Mouse (Mus musculus) liver, embryonic 11.5 days (tissue): ENCODE measurements around the gene Smad3. TPM values are rescaled to one million over a fixed set of nuclear protein-coding genes. Genes with fewer than 3 reads are reported as not detected.

ENCODE experiments used
- ATAC-seq: fragments of 200-750 bp; cut with Nextera tagmentation; replicated peaks from 2 replicates; pipeline ENCODE4 v1.8.0; 2017; ENCODE audit warnings: moderate number of reproducible peaks, mild to moderate bottlenecking, moderate TSS enrichment, moderate library complexity; ENCODE audit not compliant: low FRiP score
- DNase-seq: peaks from one replicate; pipeline ENCODE4 v3.0.0-alpha.2; 2017; ENCODE audit warnings: low spot score
- H3K27ac ChIP-seq: fragments of 300-500 bp; sonication (generic); 2 replicates; pipeline ENCODE4 v1.5.1; 2014; ENCODE audit warnings: mild to moderate bottlenecking, low read depth, low read length, control low read depth
- H3K27me3 ChIP-seq: fragments of 300-500 bp; sonication (generic); replicated peaks from 2 replicates; pipeline ENCODE4 v1.6.1; 2014; ENCODE audit warnings: low read length, mixed read lengths; ENCODE audit not compliant: control insufficient read depth, insufficient read depth
- H3K36me3 ChIP-seq: fragments of 300-500 bp; sonication (generic); 2 replicates; pipeline ENCODE4 v1.6.1; 2014; ENCODE audit warnings: mild to moderate bottlenecking, low read length, moderate library complexity, mixed read lengths; ENCODE audit not compliant: control insufficient read depth, insufficient read depth
- H3K4me1 ChIP-seq: fragments of 300-500 bp; sonication (generic); replicated peaks from 2 replicates; pipeline ENCODE4 v1.6.1; 2014; ENCODE audit warnings: low read length, mixed read lengths; ENCODE audit not compliant: control insufficient read depth, insufficient read depth
- H3K4me2 ChIP-seq: fragments of 300-500 bp; sonication (generic); 2 replicates; pipeline ENCODE4 v1.6.1; 2014; ENCODE audit warnings: mild to moderate bottlenecking, control low read depth, moderate library complexity
- H3K4me3 ChIP-seq: fragments of 300-500 bp; sonication (generic); 2 replicates; pipeline ENCODE4 v1.5.1; 2014; ENCODE audit warnings: low read depth, low read length, control low read depth
- H3K9ac ChIP-seq: fragments of 300-500 bp; sonication (generic); 2 replicates; pipeline ENCODE4 v1.6.1; 2014; ENCODE audit warnings: low read depth, low read length, control low read depth
- H3K9me3 ChIP-seq: fragments of 300-500 bp; sonication (generic); 2 replicates; pipeline ENCODE4 v1.6.1; 2016; ENCODE audit warnings: low read length, inconsistent platforms, mixed read lengths; ENCODE audit not compliant: control insufficient read depth
- WGBS: fragments of 180-500 bp; shearing (Covaris S2); extraction: QIAGEN DNeasy Blood & Tissue Kit; methylation state at CpG from one replicate; pipeline ENCODE4 v1.1.7; 2014; 5-methylcytosine and 5-hydroxymethylcytosine counted together
- polyA plus RNA-seq: library from polyadenylated mRNA; unstranded; fragments of >200 nt; fragmentation: Nextera tagmentation; extraction: Ambion mirVana; gene quantifications from 2 replicates; pipeline ENCODE4 v1.2.1, GENCODE M21; 2014

Smad3 gene
- polyA plus RNA-seq, 1 experiment from 2014 or later, result 7.3 TPM

DNA sequence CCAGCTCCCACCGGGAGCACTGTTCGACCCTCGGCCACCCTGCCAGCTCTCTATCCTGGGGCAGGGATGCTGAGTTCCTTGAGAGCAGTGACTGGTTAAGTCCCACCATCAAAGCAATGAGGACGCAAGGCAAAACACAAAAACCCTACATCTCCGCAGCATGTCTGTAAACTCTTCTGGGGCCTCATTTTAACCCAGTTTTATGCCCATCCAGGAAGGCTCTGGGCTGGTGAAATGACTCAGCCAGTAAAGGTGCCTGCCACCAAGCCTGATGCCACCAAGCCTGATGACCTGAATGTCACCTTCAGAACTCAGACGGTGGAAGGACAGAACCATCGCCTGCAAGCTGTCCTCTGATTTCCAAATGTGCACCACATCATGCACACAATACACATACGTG is 4.4 kb downstream of the Smad3 start:
- H3K27ac ChIP-seq, result no peak overlapping the region
- H3K36me3 ChIP-seq, result no peaks in the 10 kb centered on the region
- H3K9ac ChIP-seq, result no peak overlapping the region
- WGBS, result 86% methylated on average over 8 of the region's 8 CpGs
- no peak overlapping the region for H3K4me2 ChIP-seq
- H3K4me1 ChIP-seq, result peaks cover 62% of the 10 kb centered on the region
- no peaks in the 10 kb centered on the region for H3K27me3 ChIP-seq
- H3K4me3 ChIP-seq, result no peak overlapping the region
- no peak for DNase-seq
- no peaks in the 10 kb centered on the region for H3K9me3 ChIP-seq
- ATAC-seq, result no peak

DNA sequence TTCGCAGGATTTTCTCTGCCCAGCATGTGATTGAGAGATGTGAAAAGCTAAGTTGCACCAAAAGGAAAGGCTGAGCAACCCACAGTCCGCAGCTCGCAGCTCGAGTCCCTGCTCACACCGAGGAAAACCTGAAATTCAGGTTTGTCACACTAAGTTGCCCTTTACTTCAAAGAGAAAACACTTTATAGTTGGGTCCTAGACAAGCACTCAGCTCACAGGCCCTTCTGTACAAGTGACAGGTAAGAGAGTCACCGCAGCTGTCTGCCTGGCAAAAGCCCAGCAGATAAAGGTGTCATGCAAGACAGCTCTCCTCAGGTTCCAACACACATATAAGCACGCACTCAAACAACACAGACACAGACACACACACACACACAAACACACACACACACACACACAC is 5.2 kb downstream of the Smad3 start:
- ATAC-seq (no peak), DNase-seq (no peak)
- Histone ChIP-seq H3K36me3 (no peaks in the 10 kb centered on the region), H3K9me3 (no peaks in the 10 kb centered on the region), H3K4me3 (no peak overlapping the region), H3K9ac (no peak overlapping the region), H3K4me2 (no peak overlapping the region), H3K27ac (no peak overlapping the region), H3K4me1 (peaks cover 70% of the 10 kb centered on the region), H3K27me3 (no peaks in the 10 kb centered on the region)
- 76% methylated on average over 7 of the region's 7 CpGs for WGBS

DNA sequence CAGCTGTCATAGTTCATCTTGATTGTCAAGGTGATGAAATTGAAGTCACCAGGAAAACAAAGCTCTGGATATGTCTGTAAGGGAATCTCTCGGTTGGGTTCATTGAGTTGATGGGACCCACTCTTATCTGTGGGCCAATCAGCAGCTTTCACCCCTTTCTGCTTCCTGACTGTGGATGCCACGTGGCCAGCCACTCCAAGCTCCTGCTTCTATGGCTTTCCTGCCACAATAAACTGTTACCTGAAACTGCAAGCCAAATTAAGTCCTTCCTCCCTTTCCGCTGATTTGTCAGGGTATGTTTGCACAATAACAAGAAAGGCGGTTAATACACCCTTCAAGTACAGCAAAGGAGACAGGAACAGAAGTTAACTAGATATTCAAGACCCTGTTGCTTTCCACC is 6.5 kb downstream of the Smad3 start:
- no peak for DNase-seq
- Histone ChIP-seq H3K36me3 (no peaks in the 10 kb centered on the region), H3K27ac (no peak overlapping the region), H3K9me3 (no peaks in the 10 kb centered on the region), H3K9ac (no peak overlapping the region), H3K27me3 (no peaks in the 10 kb centered on the region), H3K4me2 (no peak overlapping the region), H3K4me3 (no peak overlapping the region), H3K4me1 (peaks cover 79% of the 10 kb centered on the region)
- no peak for ATAC-seq
- 71% methylated on average over 4 of the region's 4 CpGs for WGBS

DNA sequence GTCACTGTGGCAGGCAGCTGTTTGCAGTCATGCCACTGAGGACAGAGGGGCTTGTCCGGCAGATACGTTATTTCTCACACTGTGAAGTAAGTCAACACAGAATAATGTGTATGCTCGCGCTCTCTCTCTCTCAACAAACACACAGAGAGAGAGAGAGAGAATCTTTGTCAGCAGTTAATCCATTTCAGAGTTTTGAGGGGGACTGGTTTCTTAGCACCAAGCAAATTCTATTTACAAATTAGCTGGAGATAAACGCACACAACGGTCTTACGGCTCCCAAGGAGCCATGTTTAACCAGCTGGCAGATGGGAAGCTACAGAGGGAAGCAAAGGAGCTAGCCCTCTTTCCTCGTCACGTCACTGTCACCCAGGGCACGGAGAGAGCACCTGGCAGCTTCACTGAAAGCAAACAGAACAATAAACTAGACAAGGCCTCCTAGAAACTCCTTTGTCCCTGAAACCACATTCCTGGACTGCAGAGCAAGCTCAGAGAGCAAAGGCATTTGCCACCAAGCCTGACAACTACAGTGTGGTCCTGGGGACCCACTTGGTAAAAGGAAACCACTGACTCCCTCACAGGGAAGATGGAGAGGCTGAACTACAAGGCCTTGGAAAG is 7.3 kb downstream of the Smad3 start:
- Histone ChIP-seq H3K27me3 (no peaks in the 10 kb centered on the region), H3K4me3 (no peak overlapping the region), H3K9me3 (no peaks in the 10 kb centered on the region), H3K36me3 (no peaks in the 10 kb centered on the region), H3K27ac (no peak overlapping the region), H3K4me1 (peaks cover 79% of the 10 kb centered on the region), H3K9ac (no peak overlapping the region), H3K4me2 (no peak overlapping the region)
- WGBS, result 65% methylated on average over 10 of the region's 10 CpGs
- no peak for DNase-seq
- no peak for ATAC-seq

DNA sequence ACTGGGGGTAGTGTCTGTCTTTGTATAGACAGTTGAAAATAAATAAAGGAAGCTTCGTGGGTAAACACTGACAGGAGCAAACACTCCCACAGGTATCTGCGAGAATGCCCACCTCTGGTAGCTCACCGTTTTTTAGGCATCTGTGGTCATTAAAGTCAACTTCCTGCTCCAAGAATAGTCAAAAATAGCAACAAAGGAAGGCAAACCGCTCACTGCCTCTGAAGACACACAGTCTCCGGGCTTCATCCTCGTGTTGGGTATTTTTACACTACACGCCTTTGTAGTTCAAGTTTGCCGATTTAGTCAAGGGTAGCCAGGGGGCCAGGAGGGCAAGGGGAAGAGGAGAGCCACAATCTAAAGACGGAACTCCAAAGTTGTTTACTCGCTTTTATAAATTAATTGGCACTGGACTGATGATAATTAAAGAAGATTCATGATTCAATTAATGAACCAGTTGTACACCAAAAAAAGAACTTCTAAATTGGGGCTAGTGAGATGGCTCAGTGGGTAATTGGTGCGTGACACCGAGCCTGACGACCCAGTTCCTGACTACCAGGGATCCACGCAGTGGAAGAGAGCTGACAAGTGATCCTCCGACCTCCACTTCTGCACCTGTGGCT is 8.4 kb downstream of the Smad3 start:
- peak overlapping the region; percentile 43 for H3K4me2 ChIP-seq
- 32% methylated on average over 15 of the region's 15 CpGs for WGBS
- no peaks in the 10 kb centered on the region for H3K27me3 ChIP-seq
- DNase-seq (no peak), ATAC-seq (no peak)
- H3K36me3 ChIP-seq, result no peaks in the 10 kb centered on the region
- H3K27ac ChIP-seq, result peak overlapping the region; percentile 19; the same call in 1 of the 2 replicates
- no peaks in the 10 kb centered on the region for H3K9me3 ChIP-seq
- H3K9ac ChIP-seq, result no peak overlapping the region; the same call in 1 of the 2 replicates
- no peak overlapping the region for H3K4me3 ChIP-seq
- H3K4me1 ChIP-seq, result peaks cover 78% of the 10 kb centered on the region

DNA sequence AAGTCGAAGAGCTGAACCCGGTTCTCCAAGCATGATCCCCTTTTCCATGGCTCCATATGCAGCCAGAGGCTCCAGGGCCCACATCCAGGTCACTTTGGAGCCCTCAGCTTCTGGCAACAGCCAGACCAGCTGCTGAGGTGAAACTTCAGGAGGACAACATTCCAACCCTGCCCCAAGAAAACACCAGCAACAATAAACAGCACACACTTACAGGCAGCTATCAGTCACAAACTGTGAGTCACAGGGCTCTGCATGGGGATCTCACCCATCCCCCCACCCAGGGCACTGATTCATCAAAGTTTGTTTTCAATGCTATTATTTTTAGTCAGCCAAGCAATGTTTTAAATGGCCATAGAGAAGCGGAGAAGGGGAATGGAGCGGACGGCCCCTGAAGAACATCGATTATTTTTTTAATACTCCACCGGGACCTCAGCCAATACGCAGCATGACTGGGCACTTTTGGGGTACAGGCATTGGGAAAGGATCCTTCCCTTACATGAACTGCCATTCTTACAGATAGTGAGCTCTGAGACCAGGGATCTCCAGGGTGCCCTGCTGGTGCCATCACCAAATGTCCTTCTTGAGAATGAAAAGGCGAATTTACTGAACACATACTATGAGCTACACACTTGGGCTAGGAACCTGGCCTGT is 10.0 kb downstream of the Smad3 start:
- ATAC-seq (no peak), DNase-seq (no peak)
- Histone ChIP-seq H3K36me3 (no peaks in the 10 kb centered on the region), H3K9me3 (no peaks in the 10 kb centered on the region), H3K27ac (no peak overlapping the region), H3K27me3 (no peaks in the 10 kb centered on the region), H3K4me3 (no peak overlapping the region), H3K9ac (0 out of 2 replicates have a peak overlapping the region, but pooled peaks have one; percentile 20), H3K4me1 (peaks cover 77% of the 10 kb centered on the region), H3K4me2 (no peak overlapping the region)
- 87% methylated on average over 9 of the region's 9 CpGs for WGBS

DNA sequence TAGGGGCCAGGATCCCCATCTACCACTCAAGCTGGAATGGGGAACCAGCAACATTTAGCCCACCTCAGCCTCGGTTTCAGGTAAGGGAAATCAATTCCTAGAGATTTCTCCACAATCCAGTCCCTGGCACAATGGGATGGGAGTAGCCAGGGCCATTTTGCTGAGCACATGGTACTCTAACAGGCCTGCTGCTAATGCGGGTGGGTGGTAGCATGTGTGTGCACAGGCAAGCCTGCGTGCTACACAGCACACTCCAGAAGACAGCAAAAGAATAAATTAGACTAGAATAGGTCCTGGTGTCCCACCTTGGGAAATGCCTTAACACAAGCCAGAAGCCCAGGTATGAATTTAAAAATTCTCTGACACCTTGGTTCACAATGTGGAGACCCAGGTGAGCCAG is 10.8 kb downstream of the Smad3 start:
- H3K9me3 ChIP-seq, result no peaks in the 10 kb centered on the region
- DNase-seq, result no peak
- H3K27ac ChIP-seq, result no peak overlapping the region
- peaks cover 83% of the 10 kb centered on the region for H3K4me1 ChIP-seq
- H3K4me2 ChIP-seq, result no peak overlapping the region
- no peak for ATAC-seq
- H3K27me3 ChIP-seq, result no peaks in the 10 kb centered on the region
- H3K9ac ChIP-seq, result no peak overlapping the region
- no peaks in the 10 kb centered on the region for H3K36me3 ChIP-seq
- WGBS, result 85% methylated on average over 3 of the region's 3 CpGs
- no peak overlapping the region for H3K4me3 ChIP-seq

DNA sequence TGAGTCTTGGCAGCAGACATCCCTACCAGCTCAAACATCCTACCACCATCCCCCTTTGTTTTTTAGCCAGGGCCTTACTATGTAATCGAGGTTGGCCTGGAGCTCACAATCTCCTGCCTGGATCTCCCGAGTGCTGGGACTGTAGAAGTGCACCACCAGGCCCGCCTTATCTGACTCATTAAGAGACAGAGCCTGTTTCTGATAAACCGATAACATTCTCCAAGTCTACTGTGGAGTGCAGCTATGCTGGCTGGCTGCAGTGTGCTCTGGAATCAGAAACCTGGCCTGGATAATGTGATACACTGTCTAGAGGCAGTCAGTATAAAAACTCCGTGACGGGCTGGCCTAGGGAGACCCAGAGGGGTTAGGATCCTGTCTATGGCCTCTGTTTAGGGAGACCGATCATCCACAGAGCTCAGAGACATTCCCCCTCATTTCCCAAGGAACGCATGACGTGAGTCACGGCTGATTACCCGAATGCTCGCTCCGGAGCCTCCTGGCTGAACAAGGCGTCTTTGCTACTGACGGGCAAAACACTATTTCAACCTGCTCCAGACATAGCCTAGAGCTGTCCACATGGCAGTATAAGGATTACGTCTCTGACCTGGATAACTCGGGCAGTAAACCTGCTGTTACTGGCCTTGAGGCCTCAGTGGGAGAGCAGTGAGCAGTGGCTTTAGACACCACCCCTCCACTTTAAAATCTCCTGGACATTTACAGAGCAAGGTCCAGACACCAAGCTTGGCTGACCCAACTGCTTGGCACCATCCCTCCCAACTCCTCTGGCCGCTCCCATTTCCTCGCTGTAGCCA is 11.8 kb downstream of the Smad3 start:
- H3K4me1 ChIP-seq, result peaks cover 92% of the 10 kb centered on the region
- H3K36me3 ChIP-seq, result no peaks in the 10 kb centered on the region
- 50% methylated on average over 19 of the region's 19 CpGs for WGBS
- peak; percentile 84 for ATAC-seq
- no peak for DNase-seq
- no peaks in the 10 kb centered on the region for H3K27me3 ChIP-seq
- no peak overlapping the region for H3K4me3 ChIP-seq
- H3K4me2 ChIP-seq, result peak overlapping the region; percentile 41
- no peaks in the 10 kb centered on the region for H3K9me3 ChIP-seq
- H3K9ac ChIP-seq, result no peak overlapping the region
- H3K27ac ChIP-seq, result peak overlapping the region; percentile 52
